Comparison of ENCODE assay signal across 14 mouse cellular contexts in genomic region chr9:120676771-120677170, GRCm38 (mm10).
DNase-seq lines count a peak whose midpoint lies in the region; ATAC-seq lines count a peak whose summit lies in the region.
"Had no signal": no experiment of that assay in that cellular context is flagged by ENCODE, and none has a peak within 500 bp of the region (broad histone marks: within the 10 kb centered on the region; RNA-seq: fewer than 3 reads in every experiment).

No protein-coding gene starts in this region.

- H3K4me1 ChIP-seq in midbrain, embryonic 12.5 days, result peaks cover 58% of the 10 kb centered on the region
- peaks cover 46% of the 10 kb centered on the region for H3K4me1 ChIP-seq in midbrain, embryonic 11.5 days (ENCODE audit: control insufficient read depth, insufficient read depth, low read length)
- peaks cover 65% of the 10 kb centered on the region for H3K4me1 ChIP-seq in embryonic facial prominence, embryonic 10.5 days
- H3K4me1 ChIP-seq in limb, embryonic 13.5 days, result peaks cover 40% of the 10 kb centered on the region

- no peak for ATAC-seq in midbrain, embryonic 12.5 days (ENCODE audit: low FRiP score, low read depth)
- ATAC-seq in midbrain, embryonic 11.5 days (ENCODE audit: low FRiP score), result no peak
- no peak for ATAC-seq in limb, embryonic 13.5 days (ENCODE audit: low FRiP score, low read depth)
- ATAC-seq: Patski had no signal

- no peak overlapping the region for H3K27ac ChIP-seq in midbrain, embryonic 12.5 days (replicated peaks)
- H3K27ac ChIP-seq in midbrain, embryonic 11.5 days (ENCODE audit: low read depth, low read length), result no peak overlapping the region
- 0 out of 2 replicates have a peak overlapping the region, but pooled peaks have one; percentile 19 for H3K27ac ChIP-seq in embryonic facial prominence, embryonic 10.5 days (replicated peaks)
- no peak overlapping the region for H3K27ac ChIP-seq in limb, embryonic 13.5 days
- H3K27ac ChIP-seq: hindbrain, embryonic 15.5 days; lung, embryonic 15.5 days had no signal

- peak overlapping the region; percentile 64; the same call in 1 of the 2 replicates for H3K4me2 ChIP-seq in midbrain, embryonic 12.5 days (replicated peaks)
- H3K4me2 ChIP-seq in midbrain, embryonic 11.5 days, result no peak overlapping the region
- 0 out of 2 replicates have a peak overlapping the region, but pooled peaks have one; percentile 62 for H3K4me2 ChIP-seq in limb, embryonic 13.5 days (replicated peaks)

- no peak overlapping the region for H3K4me3 ChIP-seq in midbrain, embryonic 12.5 days
- H3K4me3 ChIP-seq in midbrain, embryonic 11.5 days (ENCODE audit: low read depth, low read length), result no peak overlapping the region
- H3K4me3 ChIP-seq in embryonic facial prominence, embryonic 10.5 days, result no peak overlapping the region
- no peak overlapping the region for H3K4me3 ChIP-seq in limb, embryonic 13.5 days
- H3K4me3 ChIP-seq: erythroblast, embryonic 14.5 days; hindbrain, embryonic 15.5 days; lung, embryonic 15.5 days had no signal

- H3K9me3 ChIP-seq in midbrain, embryonic 12.5 days, result no peaks in the 10 kb centered on the region
- H3K9me3 ChIP-seq in midbrain, embryonic 11.5 days (ENCODE audit: control insufficient read depth, low read length), result no peaks in the 10 kb centered on the region
- no peaks in the 10 kb centered on the region for H3K9me3 ChIP-seq in embryonic facial prominence, embryonic 10.5 days
- no peaks in the 10 kb centered on the region for H3K9me3 ChIP-seq in limb, embryonic 13.5 days
- H3K9me3 ChIP-seq: hindbrain, embryonic 15.5 days; lung, embryonic 15.5 days had no signal

- H3K27me3 ChIP-seq in midbrain, embryonic 12.5 days, result no peaks in the 10 kb centered on the region
- H3K27me3 ChIP-seq in midbrain, embryonic 11.5 days (ENCODE audit: control insufficient read depth, insufficient read depth, low read length), result no peaks in the 10 kb centered on the region; the same call in 1 of the 2 replicates
- H3K27me3 ChIP-seq in embryonic facial prominence, embryonic 10.5 days (replicated peaks; ENCODE audit: low read depth, poor library complexity, severe bottlenecking), result peaks cover 59% of the 10 kb centered on the region
- H3K27me3 ChIP-seq in limb, embryonic 13.5 days, result peaks cover 20% of the 10 kb centered on the region
- H3K27me3 ChIP-seq: Patski had no signal

- WGBS in midbrain, embryonic 12.5 days, result 18% methylated on average over 8 of the region's 8 CpGs
- WGBS in midbrain, embryonic 11.5 days, result 25% methylated on average over 8 of the region's 8 CpGs
- WGBS in embryonic facial prominence, embryonic 10.5 days, result 23% methylated on average over 8 of the region's 8 CpGs
- 22% methylated on average over 8 of the region's 8 CpGs for WGBS in limb, embryonic 13.5 days

- H3K36me3 ChIP-seq in midbrain, embryonic 12.5 days, result no peaks in the 10 kb centered on the region
- no peaks in the 10 kb centered on the region for H3K36me3 ChIP-seq in midbrain, embryonic 11.5 days (ENCODE audit: control insufficient read depth, insufficient read depth, low read length)
- no peaks in the 10 kb centered on the region for H3K36me3 ChIP-seq in embryonic facial prominence, embryonic 10.5 days (replicated peaks)
- H3K36me3 ChIP-seq in limb, embryonic 13.5 days, result no peaks in the 10 kb centered on the region
- H3K36me3 ChIP-seq: hindbrain, embryonic 15.5 days; lung, embryonic 15.5 days had no signal

- DNase-seq in heart, adult 11 months, result peak; percentile 91
- no peak for DNase-seq in heart, adult 8-10 months (ENCODE audit: low spot score)
- no peak for DNase-seq in midbrain, embryonic 11.5 days (ENCODE audit: low spot score, missing footprints)
- DNase-seq in embryonic facial prominence, embryonic 10.5 days (ENCODE audit: low spot score), result peak; percentile 39
- DNase-seq in layer of hippocampus, adult 8-10 months (ENCODE audit: low spot score in 2 of 2), result no peak
- DNase-seq in retina, postnatal 1 day, result no peak
- DNase-seq: adrenal gland, adult 2 months; cerebellum, postnatal 14 days had no signal

- H3K9ac ChIP-seq in midbrain, embryonic 12.5 days (replicated peaks), result no peak overlapping the region
- no peak overlapping the region for H3K9ac ChIP-seq in midbrain, embryonic 11.5 days (ENCODE audit: low read length)
- no peak overlapping the region for H3K9ac ChIP-seq in limb, embryonic 13.5 days
- H3K9ac ChIP-seq: hindbrain, embryonic 15.5 days; lung, embryonic 15.5 days had no signal

Comparison
In these comparisons a context has a peak if more than half of its experiments do, and no peak if none do; other contexts are left out.
1. DNase-seq: peak in heart, adult 11 months (single experiment) and embryonic facial prominence, embryonic 10.5 days (single experiment); none in heart, adult 8-10 months (single experiment), midbrain, embryonic 11.5 days (single experiment), layer of hippocampus, adult 8-10 months (0 of 2) and retina, postnatal 1 day (single experiment).